Comparison of ENCODE assay signal across 35 mouse cellular contexts in genomic region chr19:3952099-3952498, GRCm38 (mm10). TPM values are rescaled to one million over a fixed set of nuclear protein-coding genes. Genes with fewer than 3 reads are reported as not detected.
"Had no signal": no experiment of that assay in that cellular context is flagged by ENCODE, and none has a peak within 500 bp of the region (broad histone marks: within the 10 kb centered on the region; RNA-seq: fewer than 3 reads in every experiment).

No protein-coding gene starts in this region.

- H3K4me1 ChIP-seq: limb, embryonic 10.5 days; limb, embryonic 12.5 days; limb, embryonic 13.5 days; limb, embryonic 15.5 days; liver, embryonic 12.5 days; lung, embryonic 15.5 days; midbrain, embryonic 12.5 days; midbrain, embryonic 13.5 days; midbrain, embryonic 15.5 days; neural tube, embryonic 12.5 days had no signal

- H3K27me3 ChIP-seq: limb, embryonic 12.5 days; limb, embryonic 13.5 days; limb, embryonic 15.5 days; lung, embryonic 15.5 days; midbrain, embryonic 12.5 days; midbrain, embryonic 15.5 days; neural tube, embryonic 12.5 days had no signal

- H3K27ac ChIP-seq: left cerebral cortex, adult 2 months; limb, embryonic 10.5 days; limb, embryonic 12.5 days; limb, embryonic 13.5 days; limb, embryonic 15.5 days; liver, embryonic 12.5 days; liver, embryonic 13.5 days; liver, embryonic 14.5 days; liver, embryonic 15.5 days; lung, embryonic 15.5 days; macrophage; midbrain, embryonic 10.5 days; midbrain, embryonic 12.5 days; midbrain, embryonic 13.5 days; midbrain, embryonic 15.5 days; neural tube, embryonic 12.5 days had no signal

- ATAC-seq: liver, embryonic 12.5 days; liver, postnatal 0 days; midbrain, embryonic 13.5 days; midbrain, embryonic 15.5 days; midbrain, embryonic 16.5 days had no signal

- H3K36me3 ChIP-seq: limb, embryonic 10.5 days; limb, embryonic 12.5 days; limb, embryonic 13.5 days; limb, embryonic 15.5 days; liver, embryonic 12.5 days; liver, embryonic 13.5 days; lung, embryonic 15.5 days; midbrain, embryonic 10.5 days; midbrain, embryonic 12.5 days; midbrain, embryonic 13.5 days; midbrain, embryonic 15.5 days; neural tube, embryonic 12.5 days had no signal

- H3K4me2 ChIP-seq: limb, embryonic 12.5 days; limb, embryonic 13.5 days; limb, embryonic 15.5 days; liver, embryonic 11.5 days; liver, embryonic 12.5 days; liver, embryonic 13.5 days; liver, embryonic 15.5 days; lung, embryonic 14.5 days; lung, embryonic 15.5 days; midbrain, embryonic 11.5 days; midbrain, embryonic 12.5 days; midbrain, embryonic 13.5 days; midbrain, embryonic 15.5 days; neural tube, embryonic 12.5 days had no signal

- H3K4me3 ChIP-seq: left cerebral cortex, adult 2 months; limb, embryonic 10.5 days; limb, embryonic 12.5 days; limb, embryonic 13.5 days; limb, embryonic 15.5 days; liver, embryonic 12.5 days; liver, embryonic 13.5 days; liver, embryonic 15.5 days; lung, embryonic 15.5 days; midbrain, embryonic 10.5 days; midbrain, embryonic 12.5 days; midbrain, embryonic 13.5 days; midbrain, embryonic 15.5 days; myocyte; neural tube, embryonic 12.5 days had no signal

- DNase-seq: left cerebral cortex, postnatal 4 days; liver; liver, embryonic 13.5 days; liver, postnatal 0 days; lung, adult 2 months; lung, embryonic 14.5 days; lung, postnatal 10 days; lung, postnatal 14 days; midbrain, embryonic 14.5 days had no signal

- H3K9ac ChIP-seq: limb, embryonic 12.5 days; limb, embryonic 13.5 days; limb, embryonic 15.5 days; liver, embryonic 12.5 days; liver, embryonic 13.5 days; liver, embryonic 14.5 days; liver, embryonic 15.5 days; liver, postnatal 0 days; lung, embryonic 14.5 days; lung, embryonic 15.5 days; midbrain, embryonic 12.5 days; midbrain, embryonic 13.5 days; midbrain, embryonic 15.5 days; neural tube, embryonic 12.5 days had no signal

- H3K9me3 ChIP-seq: limb, embryonic 10.5 days; limb, embryonic 12.5 days; limb, embryonic 13.5 days; limb, embryonic 15.5 days; liver, embryonic 12.5 days; liver, embryonic 13.5 days; liver, embryonic 15.5 days; lung, embryonic 15.5 days; midbrain, embryonic 10.5 days; midbrain, embryonic 12.5 days; midbrain, embryonic 13.5 days; midbrain, embryonic 15.5 days; neural tube, embryonic 12.5 days had no signal

RNA-seq across cellular contexts. Expression of gene Aldh3b3, which starts 6.3 kb away (rescaled TPM):
- total RNA-seq: left cerebral cortex, postnatal 10 days; left cerebral cortex, postnatal 4 days; megakaryocyte-erythroid progenitor cell, adult 5-6 weeks; midbrain, postnatal 0 days; monocyte, adult 5-6 weeks had no signal
- polyA plus RNA-seq: limb, embryonic 10.5 days; limb, embryonic 11.5 days; limb, embryonic 12.5 days; liver, embryonic 11.5 days; liver, embryonic 12.5 days; liver, embryonic 13.5 days; lung, embryonic 14.5 days; macrophage; midbrain, embryonic 10.5 days; midbrain, embryonic 11.5 days; midbrain, embryonic 12.5 days; midbrain, embryonic 13.5 days; midbrain, embryonic 14.5 days; midbrain, embryonic 15.5 days; midbrain, embryonic 16.5 days; midbrain, postnatal 0 days; neural tube, embryonic 11.5 days; neural tube, embryonic 12.5 days had no signal

RNA-seq across cellular contexts. Expression of gene Aldh3b2, which starts 20.0 kb away (rescaled TPM):
- total RNA-seq: liver, adult 2 months; monocyte, adult 5-6 weeks had no signal
- polyA plus RNA-seq: macrophage had no signal

RNA-seq across cellular contexts. Expression of gene Acy3, which starts 34.3 kb away (rescaled TPM):
- total RNA-seq: monocyte, adult 5-6 weeks had no signal
